Mouse (Mus musculus) brain, embryonic 14.5 days (tissue): ENCODE measurements at regions not wholly inside any gene's neighbourhood (a gene's known extent, or its start where the extent isn't known, plus 50 kb on each side); places are given as distances from the start of the nearest gene placed in this dataset.

Source experiments
- CTCF ChIP-seq: fragments of 200-500 bp; IDR thresholded peaks from 2 replicates; pipeline ENCODE4 v1.5.1; 2012; ENCODE audit warnings: inconsistent platforms, mild to moderate bottlenecking, moderate library complexity, borderline replicate concordance; ENCODE audit not compliant: insufficient read depth, insufficient read length; ENCODE audit errors: extremely low read depth
- POLR2A ChIP-seq: fragments of 200-500 bp; IDR thresholded peaks from 2 replicates; pipeline ENCODE4 v1.6.1; 2012; ENCODE audit warnings: mild to moderate bottlenecking, inconsistent platforms, borderline replicate concordance; ENCODE audit not compliant: poor library complexity, insufficient read depth, insufficient read length, severe bottlenecking; ENCODE audit errors: extremely low read depth

- no peak for TF ChIP-seq CTCF
- TF ChIP-seq POLR2A = no peak
Measured at GRCm38 (mm10) chr15:62261520-62261919, 1338.7 kb upstream of the A1bg start.
